Mouse (Mus musculus): ENCODE results near the gene Rad51b. TPM values are rescaled to one million over a fixed set of nuclear protein-coding genes. Genes with fewer than 3 reads are reported as not detected.

Gene Rad51b
- total and polyA plus RNA-seq, 3 experiments = 6.5 to 8.6 (median 8.5) TPM

DNA sequence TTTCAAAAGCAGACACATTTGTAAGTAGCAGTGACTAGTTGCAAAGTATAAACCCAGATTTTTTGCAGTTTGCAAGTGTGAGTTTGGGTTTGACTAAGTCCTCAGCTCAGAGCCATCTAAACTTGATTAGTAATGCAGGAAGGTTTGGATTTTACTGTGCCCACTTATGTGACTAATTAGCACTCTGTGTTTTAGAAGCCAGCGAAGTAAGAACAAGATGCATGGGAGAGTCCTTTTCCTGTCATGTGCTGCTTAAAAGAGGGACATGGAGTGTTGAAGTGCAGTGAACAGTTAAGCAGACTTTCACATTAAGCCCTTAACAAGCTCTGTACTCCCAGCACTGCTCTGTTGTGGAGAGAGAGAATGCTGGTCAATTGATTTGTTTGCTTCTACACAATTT, 225.3 kb downstream of the Rad51b start:
- Histone ChIP-seq H3K27me3 (replicated peaks) (no peaks in the 10 kb centered on the region), H3K4me3 (replicated peaks in 1 of 3; ENCODE audit: low read depth in 2 of 3, low read length in 2 of 3, poor library complexity in 1 of 3) (no peak overlapping the region), H3K4me1 (ENCODE audit: control insufficient read depth in 1 of 2, insufficient read depth in 2 of 2) (peaks cover 3 to 11% of the 10 kb centered on the region in 2 experiments; a peak in 3 of 4 replicates), H3K27ac (ENCODE audit: insufficient read depth, low read depth) (no peak overlapping the region), H3K79me2 (replicated peaks; ENCODE audit: control insufficient read depth, extremely low read depth, insufficient read depth, poor library complexity, severe bottlenecking) (no peaks in the 10 kb centered on the region), H3K4me2 (ENCODE audit: insufficient read depth, low read depth, poor library complexity, severe bottlenecking) (0 out of 2 replicates have a peak overlapping the region, but pooled peaks have one; percentile 13), H3K9me3 (replicated peaks; ENCODE audit: low read length) (no peaks in the 10 kb centered on the region), H3K9ac (ENCODE audit: insufficient read depth, low read depth) (no peak overlapping the region), H3K36me3 (replicated peaks in 1 of 2; ENCODE audit: control insufficient read depth in 1 of 2, insufficient read depth in 1 of 2, low read length in 1 of 2) (peaks cover 0 to 5% of the 10 kb centered on the region in 2 experiments)
- in situ Hi-C loops (cut with MboI; ENCODE audit: low pct_ligation_motif_present, low pct_unique_long_range_greater_than_20kb, low sequenced_read_pairs) (no loop called here), dilution Hi-C loops (cut with MboI; ENCODE audit: extremely low pct_ligation_motif_present, extremely low pct_unique_long_range_greater_than_20kb, low sequenced_read_pairs) (no loop called here)
- TF ChIP-seq NELFE (IDR thresholded peaks at IDR 0.05; ENCODE audit: low read depth, low read length) (no peak), MAX (IDR thresholded peaks at IDR 0.05; ENCODE audit: low read length) (0 out of 2 replicates have a peak, but pooled peaks have one; percentile 22), ETS1 (conservative IDR thresholded peaks at IDR 0.05; ENCODE audit: low read depth, low read length) (peak; percentile 55), RCOR1 (conservative IDR thresholded peaks at IDR 0.05; ENCODE audit: low read depth, low read length) (peak; percentile 40; the same call in 1 of the 2 replicates), HCFC1 (IDR thresholded peaks at IDR 0.05; ENCODE audit: low read depth, low read length) (no peak), ZNF384 (IDR thresholded peaks at IDR 0.05; ENCODE audit: low read depth, low read length) (no peak), USF2 (conservative IDR thresholded peaks at IDR 0.05; ENCODE audit: low read depth, low read length) (no peak), TCF12 (IDR thresholded peaks at IDR 0.05; ENCODE audit: low read depth, low read length) (peak; percentile 51; the same call in 1 of the 2 replicates), UBTF (IDR thresholded peaks at IDR 0.05; ENCODE audit: low read depth, low read length) (no peak), TBP (conservative IDR thresholded peaks at IDR 0.05; ENCODE audit: low read depth, low read length) (no peak), MYC (IDR thresholded peaks at IDR 0.05; ENCODE audit: low read depth, low read length) (0 out of 2 replicates have a peak, but pooled peaks have one; percentile 33), ZC3H11A (IDR thresholded peaks at IDR 0.05; ENCODE audit: low read depth, low read length) (no peak), CHD1 (IDR thresholded peaks at IDR 0.05; ENCODE audit: low read depth, low read length) (no peak), MXI1 (IDR thresholded peaks at IDR 0.05; ENCODE audit: low read depth, low read length) (peak; percentile 23; the same call in 1 of the 2 replicates), ZMIZ1 (IDR thresholded peaks at IDR 0.05; ENCODE audit: low read depth, low read length) (no peak), MAFK (IDR thresholded peaks at IDR 0.05; ENCODE audit: insufficient replicate concordance, low read length) (0 out of 2 replicates have a peak, but pooled peaks have one; percentile 31), MAZ (IDR thresholded peaks at IDR 0.05; ENCODE audit: low read depth, low read length) (no peak), POLR2A (IDR thresholded peaks at IDR 0.05; ENCODE audit: low read depth, low read length) (no peak), E2F4 (IDR thresholded peaks at IDR 0.05; ENCODE audit: insufficient replicate concordance, low read depth, low read length) (no peak), USF1 (IDR thresholded peaks at IDR 0.05; ENCODE audit: low read depth, low read length) (no peak; the same call in 1 of the 2 replicates), IRF4 (IDR thresholded peaks at IDR 0.05; ENCODE audit: low read depth, low read length) (peak; percentile 87), JUN (IDR thresholded peaks at IDR 0.05; ENCODE audit: insufficient read depth, low read depth, low read length) (peak; percentile 41; the same call in 1 of the 2 replicates), ELF1 (IDR thresholded peaks at IDR 0.05; ENCODE audit: low read depth, low read length) (no peak), RAD21 (IDR thresholded peaks at IDR 0.05; ENCODE audit: low read depth, low read length) (no peak), PAX5 (IDR thresholded peaks at IDR 0.05; ENCODE audit: low read length) (no peak), POLR2AphosphoS2 (IDR thresholded peaks at IDR 0.05; ENCODE audit: low read depth, low read length) (no peak), MEF2A (IDR thresholded peaks at IDR 0.05; ENCODE audit: borderline replicate concordance, low read depth, low read length) (0 out of 2 replicates have a peak, but pooled peaks have one; percentile 39), EP300 (IDR thresholded peaks at IDR 0.05; ENCODE audit: low read length) (peak; percentile 74), BHLHE40 (IDR thresholded peaks at IDR 0.05; ENCODE audit: low read depth, low read length) (peak; percentile 71), NRF1 (IDR thresholded peaks at IDR 0.05; ENCODE audit: low read depth, low read length) (no peak), SIN3A (IDR thresholded peaks at IDR 0.05; ENCODE audit: low read length) (no peak), ZKSCAN1 (IDR thresholded peaks at IDR 0.05; ENCODE audit: borderline replicate concordance, low read depth, low read length) (no peak), SMC3 (IDR thresholded peaks at IDR 0.05; ENCODE audit: low read depth, low read length) (no peak), GABPA (IDR thresholded peaks at IDR 0.05; ENCODE audit: insufficient replicate concordance, low read depth, low read length) (no peak), KAT2A (IDR thresholded peaks at IDR 0.05; ENCODE audit: insufficient replicate concordance, low read length) (no peak), CHD2 (IDR thresholded peaks at IDR 0.05; ENCODE audit: low read length) (0 out of 2 replicates have a peak, but pooled peaks have one; percentile 20), JUND (conservative IDR thresholded peaks at IDR 0.05; ENCODE audit: low read depth, low read length) (peak; percentile 78), CTCF (conservative IDR thresholded peaks at IDR 0.05 in 1 of 2, IDR thresholded peaks at IDR 0.05 in 1 of 2; ENCODE audit: low read depth in 2 of 2, low read length in 2 of 2) (no peak)
- peak; percentile 25 for DNase-seq (ENCODE audit: extremely low read depth)
